Mouse (Mus musculus) cortical plate, adult 2 months (tissue): Measurements from ENCODE around the gene Gfi1b.

Source experiments
- CTCF ChIP-seq: fragments of 200-500 bp; IDR thresholded peaks from 2 replicates; pipeline ENCODE4 v1.5.1; 2011; ENCODE audit warnings: mild to moderate bottlenecking, control low read depth, low read length; ENCODE audit not compliant: insufficient read depth; ENCODE audit errors: extremely low read depth
- POLR2A ChIP-seq: fragments of 200-500 bp; IDR thresholded peaks from 2 replicates; pipeline ENCODE4 v1.6.1; 2011; ENCODE audit warnings: mild to moderate bottlenecking, low read length, control low read depth; ENCODE audit not compliant: insufficient read depth; ENCODE audit errors: extremely low read depth

- no peak for TF ChIP-seq CTCF
- TF ChIP-seq POLR2A = no peak
Measured at GRCm38 (mm10) chr2:28583651-28584050, 38.1 kb downstream of the Gfi1b start, which contains the start of gene Gtf3c5.
